Mouse (Mus musculus) kidney, postnatal 14 days (tissue): ENCODE results near the gene Slc22a18.
"Not testable (repeated sequence)": the region's sequence is repeated elsewhere in the genome, so short reads cannot be mapped to it uniquely, and the experiment has no call there.

Experiments
- DNase-seq: peaks from one replicate; pipeline ENCODE4 v3.0.0; 2022; ENCODE audit warnings: mixed read lengths

Gene Slc22a18

GRCm38 (mm10) chr7:143505823-143506222 is 32.3 kb downstream of the Slc22a18 start:
- DNase-seq, result peak; percentile 89

DNA sequence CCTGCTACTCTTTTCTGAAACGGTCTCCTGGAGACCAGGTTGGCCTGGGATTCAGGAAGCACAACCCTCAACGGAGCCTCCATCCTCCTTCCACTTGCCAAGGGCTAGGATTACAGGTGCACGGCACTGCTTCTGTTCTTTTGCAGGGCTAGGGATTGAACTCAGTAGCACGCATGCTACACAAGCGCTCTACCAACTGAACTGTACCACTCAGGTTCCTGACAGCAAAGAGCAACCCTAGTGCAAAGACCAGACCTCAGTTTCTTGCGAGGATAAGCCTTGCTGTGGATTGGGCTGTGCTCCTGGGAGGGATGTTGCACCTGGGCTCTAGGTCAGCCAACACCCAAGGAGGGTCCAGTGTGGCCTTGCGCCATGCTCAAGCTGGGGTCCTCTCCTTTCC is 32.7 kb downstream of the Slc22a18 start:
- DNase-seq, result no peak

DNA sequence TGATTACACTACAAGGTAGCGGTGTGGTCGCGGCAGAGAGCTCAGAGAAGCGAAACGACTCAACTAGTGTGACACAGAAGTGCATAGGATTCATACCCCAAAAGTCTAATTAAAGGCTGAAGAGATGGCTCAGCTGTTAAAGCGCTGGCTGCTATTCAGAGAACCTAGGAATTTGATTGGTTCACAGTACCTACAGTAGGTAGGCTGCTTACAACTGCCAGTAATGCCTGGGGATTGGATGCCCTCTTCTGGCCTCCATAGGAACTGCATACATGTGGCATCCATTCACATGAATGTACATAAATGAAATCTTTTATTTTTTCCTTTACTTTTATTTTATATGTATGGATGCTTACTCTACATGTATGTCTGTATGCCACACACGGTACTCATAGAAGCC is 33.1 kb downstream of the Slc22a18 start:
- peak; percentile 75 for DNase-seq

DNA sequence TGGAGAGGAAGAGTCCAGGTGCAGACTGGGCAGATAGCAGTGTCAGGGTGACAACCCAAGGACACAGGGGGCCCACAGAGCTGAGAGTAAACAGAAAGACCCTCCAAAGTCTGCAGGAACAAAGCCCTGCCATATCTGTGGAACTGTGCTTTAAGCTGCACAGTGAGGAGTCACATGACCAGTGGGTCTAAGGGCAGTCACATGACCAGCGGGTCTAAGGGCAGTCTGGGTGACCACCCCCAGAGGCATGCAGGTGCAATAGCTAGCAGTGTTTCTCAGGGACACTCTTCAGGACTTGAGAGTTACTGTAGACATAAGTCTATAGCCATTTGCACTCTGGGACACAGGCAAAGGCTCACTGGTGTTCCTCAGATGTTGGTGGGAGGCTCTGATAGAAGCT is 36.0 kb downstream of the Slc22a18 start:
- peak; percentile 55 for DNase-seq

DNA sequence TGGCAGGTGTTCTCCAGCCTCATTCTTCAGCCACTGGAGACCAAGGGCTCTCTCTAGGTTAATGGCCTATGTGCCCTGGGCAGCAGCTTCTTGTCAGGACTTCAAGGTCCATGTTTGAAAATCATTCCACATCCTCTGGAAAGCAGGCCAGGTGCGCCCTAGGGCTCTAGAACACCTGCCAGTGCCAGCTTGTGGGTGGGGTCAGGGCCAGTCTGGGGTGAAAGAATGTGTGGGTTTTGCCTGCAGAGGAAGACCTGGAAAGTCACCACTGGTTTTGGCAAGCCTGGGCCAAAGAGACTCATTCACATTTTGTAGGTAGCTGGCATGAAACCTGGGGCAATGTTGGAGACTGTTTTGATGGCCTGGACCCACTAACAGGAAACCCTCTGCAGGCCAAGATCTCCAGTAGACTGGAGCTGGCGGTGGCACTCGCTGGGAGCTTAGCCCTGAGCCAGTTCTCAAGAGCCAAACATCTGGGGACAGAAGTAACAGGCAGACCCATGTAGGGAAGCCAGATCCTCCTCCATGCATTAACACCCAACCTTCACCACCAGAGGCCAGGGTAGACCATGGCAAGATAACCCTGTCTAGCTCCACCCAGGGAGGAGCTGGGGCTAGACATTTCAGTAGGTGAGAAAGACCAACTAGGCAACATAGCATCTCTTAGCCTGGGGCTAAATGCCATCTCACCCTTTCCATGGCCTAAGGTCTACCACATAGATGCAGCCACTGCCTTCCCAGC is 37.2 kb downstream of the Slc22a18 start:
- DNase-seq, result no peak

DNA sequence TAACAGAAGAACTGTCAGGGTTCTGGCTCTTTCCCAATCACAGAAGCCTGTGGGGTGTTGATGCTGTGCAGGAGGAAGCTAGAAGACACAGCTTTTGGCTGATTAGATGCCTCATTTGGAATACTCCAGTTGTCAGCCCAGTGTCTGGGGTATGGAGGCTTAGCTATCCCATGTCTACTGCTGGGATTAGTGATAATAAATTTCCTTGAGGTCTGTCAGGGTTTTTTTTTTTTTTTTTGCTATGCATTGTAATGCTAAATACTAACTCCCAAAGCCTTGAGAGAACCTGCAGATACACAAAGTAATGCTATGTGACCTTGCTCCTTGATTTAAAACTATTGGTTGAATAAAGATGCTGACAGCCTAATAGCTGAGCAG is 37.8 kb downstream of the Slc22a18 start:
- DNase-seq, result no peak

DNA sequence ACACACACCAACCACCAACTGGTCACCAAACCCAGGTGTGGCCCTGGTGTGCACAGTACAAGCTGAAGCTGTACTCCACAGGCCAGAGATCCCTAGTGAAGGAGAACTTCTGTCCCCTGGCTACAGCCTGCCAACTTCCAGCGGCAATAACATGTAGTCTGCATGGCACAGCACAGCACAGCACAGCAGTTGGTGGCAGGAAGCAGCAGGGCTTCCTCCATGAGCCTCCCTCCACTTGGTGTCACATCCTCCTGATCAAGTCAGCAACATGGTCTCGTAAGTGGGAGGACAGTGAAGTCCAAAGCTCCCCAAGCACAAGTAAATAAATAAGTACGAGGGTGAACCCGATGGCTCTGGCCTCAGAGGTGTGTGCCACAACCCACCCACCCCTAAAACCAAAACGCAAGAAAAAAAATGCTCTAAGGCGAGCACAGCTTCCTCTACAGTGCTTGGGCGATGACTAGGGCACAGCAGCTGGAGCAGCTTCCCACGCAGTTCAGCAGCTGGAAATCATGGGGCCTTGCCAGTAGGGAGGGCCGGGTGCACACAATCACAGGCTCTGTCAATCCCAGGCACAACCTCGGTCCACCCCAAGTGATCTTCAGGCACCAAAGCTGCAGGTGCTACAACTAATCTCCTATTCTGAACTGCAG is 40.4 kb downstream of the Slc22a18 start:
- no peak for DNase-seq

GRCm38 (mm10) chr7:143514416-143514768 is 40.9 kb downstream of the Slc22a18 start:
- no peak for DNase-seq

- no peak for DNase-seq
Observed at GRCm38 (mm10) chr7:143519333-143519732, 45.8 kb downstream of the Slc22a18 start.

- DNase-seq, result no peak
Observed at GRCm38 (mm10) chr7:143532410-143532809, 58.9 kb downstream of the Slc22a18 start.

- DNase-seq, result no peak
Observed at GRCm38 (mm10) chr7:143533284-143533683, 59.7 kb downstream of the Slc22a18 start.

DNA sequence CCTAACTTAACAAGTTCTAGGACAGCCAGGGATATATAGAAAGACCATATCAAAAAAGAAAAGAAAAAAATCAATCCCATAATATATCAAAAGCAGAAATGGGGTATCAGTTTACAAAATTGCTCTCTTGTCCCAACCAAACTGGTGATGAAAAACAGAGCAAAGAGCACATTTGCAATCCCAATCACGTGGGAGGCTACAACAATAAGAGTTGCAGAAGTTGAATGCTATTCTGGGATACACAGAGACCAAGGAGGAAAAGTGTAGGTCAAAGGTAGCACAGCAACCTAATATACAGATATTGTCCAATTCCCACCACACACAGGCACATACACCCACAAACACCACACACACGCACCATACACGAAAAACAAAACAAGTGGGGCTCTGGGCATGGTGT is 62.7 kb downstream of the Slc22a18 start:
- no peak for DNase-seq

DNA sequence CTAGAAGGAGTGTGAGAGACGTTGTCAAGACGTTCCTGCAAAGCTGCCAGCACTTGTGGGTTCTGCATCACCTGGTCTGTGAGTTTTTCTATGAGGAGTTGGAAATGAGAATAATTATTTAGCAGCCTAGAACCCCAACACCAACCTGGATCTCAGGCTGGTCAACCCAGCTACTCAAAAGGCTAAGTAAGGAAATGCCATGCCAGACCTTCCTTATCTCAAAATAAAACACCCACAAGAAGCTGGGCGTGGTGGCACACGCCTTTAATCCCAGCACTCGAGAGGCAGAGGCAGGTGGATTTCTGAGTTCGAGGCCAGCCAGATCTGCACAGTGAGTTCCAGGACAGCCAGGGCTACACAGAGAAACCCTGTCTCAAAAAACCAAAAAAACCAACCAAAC is 64.7 kb downstream of the Slc22a18 start:
- DNase-seq, result not testable (repeated sequence)

DNA sequence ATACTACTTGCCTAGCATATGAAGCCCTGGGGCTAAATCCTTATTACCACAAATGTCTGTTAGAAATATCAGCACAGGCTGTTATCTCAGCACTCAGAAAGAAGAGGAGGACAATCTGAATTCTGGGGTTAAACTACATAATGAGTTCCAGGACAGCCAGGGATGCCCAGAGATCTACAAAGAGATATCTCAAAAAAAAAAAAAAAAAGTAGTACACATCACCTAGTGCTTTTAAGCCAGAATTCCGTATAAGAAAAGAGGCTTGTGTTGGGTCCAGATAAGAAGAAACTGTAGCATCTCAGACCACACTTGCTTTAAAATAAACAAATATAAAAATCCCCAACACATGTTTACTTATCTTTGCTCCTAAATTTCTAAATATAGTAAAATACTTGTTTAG is 65.1 kb downstream of the Slc22a18 start:
- DNase-seq, result no peak

DNA sequence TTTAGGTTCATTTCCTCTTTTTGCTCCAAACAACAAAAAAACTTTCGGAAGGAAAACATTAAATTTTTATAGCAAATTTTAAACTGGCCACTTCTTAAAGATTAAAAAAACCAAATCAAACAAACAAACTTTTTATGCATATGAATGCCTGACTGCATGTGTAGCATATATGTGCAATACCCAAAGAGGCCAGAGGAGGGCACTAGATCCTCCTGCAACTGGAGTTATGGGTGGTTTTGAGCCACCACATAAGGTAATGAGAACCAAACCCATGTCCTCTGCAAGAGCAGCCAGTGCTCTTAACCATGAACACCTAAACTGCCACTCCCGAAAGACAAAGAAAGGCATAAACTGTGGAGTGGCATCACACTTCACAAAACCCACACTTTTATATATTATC is 70.8 kb downstream of the Slc22a18 start:
- DNase-seq, result peak; percentile 18

- DNase-seq, result no peak
Observed at GRCm38 (mm10) chr7:143546554-143546953, 73.0 kb downstream of the Slc22a18 start.

DNA sequence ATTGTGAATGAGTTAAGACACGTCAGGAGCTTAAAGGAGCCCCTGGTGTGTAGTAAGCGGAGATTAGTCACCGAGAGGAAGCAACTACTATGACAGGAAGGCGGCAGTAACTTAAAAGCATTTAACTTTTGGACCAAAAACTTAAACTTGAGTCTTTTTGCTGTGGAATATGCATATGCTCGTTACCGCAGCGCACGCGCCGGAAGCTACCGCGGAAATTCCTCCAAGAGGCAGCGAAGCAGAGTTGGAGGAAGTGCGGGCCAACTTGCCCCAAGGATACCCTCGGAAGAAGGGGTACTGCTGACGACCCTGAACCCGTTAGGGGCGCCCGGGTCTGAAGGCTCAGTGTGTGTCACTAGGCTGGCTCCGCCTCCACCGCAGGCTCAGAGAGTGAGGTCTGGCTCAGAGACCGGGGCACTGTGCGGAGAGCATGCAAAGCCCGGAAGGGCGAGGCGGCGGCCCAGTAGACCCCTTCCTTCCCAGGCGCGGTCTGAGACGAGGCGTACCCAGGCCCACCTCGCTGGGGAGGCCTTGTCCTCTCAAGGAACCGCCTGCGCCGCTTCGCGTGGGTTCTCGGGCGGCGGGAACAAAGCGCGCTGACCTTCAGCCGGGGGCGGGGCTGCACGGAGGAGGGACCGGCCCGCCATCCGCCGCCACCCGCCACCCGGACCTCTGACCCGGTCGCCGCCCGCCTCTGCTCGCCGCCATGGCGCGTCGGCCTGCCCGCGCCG is 74.9 kb downstream of the Slc22a18 start:
- no peak for DNase-seq
